Mouse (Mus musculus) limb, embryonic 14.5 days (tissue): ENCODE results near the gene Il22ra1. TPM values are rescaled to one million over a fixed set of nuclear protein-coding genes. Genes with fewer than 3 reads are reported as not detected.
A peak's percentile ranks its signal among the peaks of the same experiment; 100 is the strongest.

Source experiments
- ATAC-seq: fragments of 200-750 bp; cut with Nextera tagmentation; 2 replicates; pipeline ENCODE4 v1.8.0; 2017; ENCODE audit warnings: low read depth, moderate number of reproducible peaks, moderate TSS enrichment; ENCODE audit not compliant: low FRiP score
- DNase-seq: peaks from one replicate; pipeline ENCODE4 v3.0.0-alpha.2; 2015; ENCODE audit warnings: low spot score
- H3K27ac ChIP-seq: fragments of 300-500 bp; sonication (generic); replicated peaks from 2 replicates; pipeline ENCODE4 v1.5.1; 2014; ENCODE audit warnings: low read depth, mild to moderate bottlenecking, low read length, moderate library complexity, mixed read lengths
- H3K27me3 ChIP-seq: fragments of 300-500 bp; sonication (generic); 2 replicates; pipeline ENCODE4 v1.6.1; 2014; ENCODE audit warnings: low read length, mixed read lengths; ENCODE audit not compliant: control insufficient read depth, insufficient read depth
- H3K36me3 ChIP-seq: fragments of 300-500 bp; sonication (generic); 2 replicates; pipeline ENCODE4 v1.6.1; 2014; ENCODE audit warnings: mild to moderate bottlenecking, low read length, moderate library complexity, mixed read lengths; ENCODE audit not compliant: control insufficient read depth, insufficient read depth
- H3K4me1 ChIP-seq: fragments of 300-500 bp; sonication (generic); 2 replicates; pipeline ENCODE4 v1.6.1; 2014; ENCODE audit warnings: antibody characterized with exemption, low read length, mixed read lengths; ENCODE audit not compliant: control insufficient read depth, insufficient read depth
- H3K4me2 ChIP-seq: fragments of 300-500 bp; sonication (generic); replicated peaks from 2 replicates; pipeline ENCODE4 v1.6.1; 2014; ENCODE audit warnings: low read depth, mild to moderate bottlenecking, low read length, moderate library complexity; ENCODE audit not compliant: severe bottlenecking
- H3K4me3 ChIP-seq: fragments of 300-500 bp; sonication (generic); replicated peaks from 2 replicates; pipeline ENCODE4 v1.5.1; 2014; ENCODE audit warnings: low read length
- H3K9ac ChIP-seq: fragments of 300-500 bp; sonication (generic); 2 replicates; pipeline ENCODE4 v1.6.1; 2014; ENCODE audit warnings: mild to moderate bottlenecking, low read depth, low read length, moderate library complexity; ENCODE audit not compliant: severe bottlenecking
- H3K9me3 ChIP-seq: fragments of 300-500 bp; sonication (generic); 2 replicates; pipeline ENCODE4 v1.6.1; 2016; ENCODE audit warnings: low read length; ENCODE audit not compliant: control insufficient read depth
- POLR2A ChIP-seq: fragments of 200-500 bp; IDR thresholded peaks from 2 replicates; pipeline ENCODE4 v1.8.0; 2012; ENCODE audit warnings: inconsistent platforms, mild to moderate bottlenecking, moderate library complexity, borderline replicate concordance; ENCODE audit not compliant: insufficient read depth, insufficient read length; ENCODE audit errors: extremely low read depth
- WGBS: fragments of 180-500 bp; shearing (Covaris S2); extraction: QIAGEN DNeasy Blood & Tissue Kit; methylation state at CpG from one replicate; pipeline ENCODE4 v1.1.7; 2014; 5-methylcytosine and 5-hydroxymethylcytosine counted together
- polyA plus RNA-seq, 2 experiments: library from polyadenylated mRNA; depleted of rRNA in 1 of 2; stranded (reverse) in 1 of 2; unstranded in 1 of 2; fragments of >200 nt; fragmentation: Nextera tagmentation in 1 of 2; extraction: Ambion mirVana in 1 of 2; gene quantifications; 2 replicates each; pipeline versions ENCODE4 v1.2.1 to v1.2.3; 2012 to 2014

The Il22ra1 gene
- polyA plus RNA-seq, 2 experiments, result 1.2 TPM

GRCm38 (mm10) chr4:135786581-135786980, 58.6 kb downstream of the Il22ra1 start:
- ATAC-seq, result no peak
- TF ChIP-seq POLR2A, result no peak

GRCm38 (mm10) chr4:135787271-135787670, 59.3 kb downstream of the Il22ra1 start:
- Histone ChIP-seq H3K4me2 (no peak overlapping the region), H3K9me3 (no peaks in the 10 kb centered on the region), H3K9ac (no peak overlapping the region), H3K36me3 (no peaks in the 10 kb centered on the region), H3K4me1 (no peaks in the 10 kb centered on the region), H3K4me3 (no peak overlapping the region), H3K27ac (no peak overlapping the region), H3K27me3 (no peaks in the 10 kb centered on the region)
- no peak for DNase-seq
- no peak for ATAC-seq
- TF ChIP-seq POLR2A, result no peak
- WGBS, result 83% methylated on average over 6 of the region's 6 CpGs

More at GRCm38 (mm10) chr4:135786581-135786980, 58.6 kb downstream of the Il22ra1 start:
- Histone ChIP-seq H3K4me1 (no peaks in the 10 kb centered on the region), H3K27me3 (no peaks in the 10 kb centered on the region), H3K4me2 (no peak overlapping the region), H3K36me3 (no peaks in the 10 kb centered on the region), H3K9ac (no peak overlapping the region), H3K9me3 (no peaks in the 10 kb centered on the region), H3K4me3 (no peak overlapping the region), H3K27ac (no peak overlapping the region)
- WGBS, result 84% methylated on average over 5 of the region's 5 CpGs
- DNase-seq, result no peak

- Histone ChIP-seq H3K27ac (no peak overlapping the region), H3K9me3 (no peaks in the 10 kb centered on the region), H3K9ac (no peak overlapping the region), H3K4me3 (no peak overlapping the region), H3K4me2 (no peak overlapping the region), H3K4me1 (no peaks in the 10 kb centered on the region), H3K36me3 (no peaks in the 10 kb centered on the region), H3K27me3 (no peaks in the 10 kb centered on the region)
- DNase-seq (no peak), ATAC-seq (no peak)
- WGBS, result 65% methylated on average over 2 of the region's 2 CpGs
- no peak for TF ChIP-seq POLR2A
Observed at GRCm38 (mm10) chr4:135789135-135789534, 61.2 kb downstream of the Il22ra1 start.

GRCm38 (mm10) chr4:135792821-135793220, 64.8 kb downstream of the Il22ra1 start:
- Histone ChIP-seq H3K4me1 (no peaks in the 10 kb centered on the region), H3K4me3 (no peak overlapping the region), H3K4me2 (no peak overlapping the region), H3K9ac (no peak overlapping the region), H3K36me3 (no peaks in the 10 kb centered on the region), H3K9me3 (no peaks in the 10 kb centered on the region), H3K27me3 (no peaks in the 10 kb centered on the region), H3K27ac (no peak overlapping the region)
- 86% methylated on average over 5 of the region's 5 CpGs for WGBS
- no peak for TF ChIP-seq POLR2A
- DNase-seq (no peak), ATAC-seq (no peak)

GRCm38 (mm10) chr4:135797931-135798330, 70.0 kb downstream of the Il22ra1 start:
- no peaks in the 10 kb centered on the region for H3K9me3 ChIP-seq
- no peak overlapping the region for H3K4me2 ChIP-seq
- peaks cover 3% of the 10 kb centered on the region; the same call in 1 of the 2 replicates for H3K4me1 ChIP-seq
- DNase-seq, result peak; percentile 37
- no peaks in the 10 kb centered on the region for H3K27me3 ChIP-seq
- no peak overlapping the region for H3K4me3 ChIP-seq
- no peaks in the 10 kb centered on the region for H3K36me3 ChIP-seq
- 29% methylated on average over 11 of the region's 11 CpGs for WGBS
- TF ChIP-seq POLR2A, result no peak
- no peak overlapping the region for H3K27ac ChIP-seq
- no peak for ATAC-seq
- H3K9ac ChIP-seq, result no peak overlapping the region

- no peak; the same call in 1 of the 2 replicates for ATAC-seq
- H3K36me3 ChIP-seq, result no peaks in the 10 kb centered on the region
- H3K4me2 ChIP-seq, result no peak overlapping the region
- peaks cover 3% of the 10 kb centered on the region; the same call in 1 of the 2 replicates for H3K4me1 ChIP-seq
- peak; percentile 86 for DNase-seq
- H3K9me3 ChIP-seq, result no peaks in the 10 kb centered on the region
- 26% methylated on average over 8 of the region's 8 CpGs for WGBS
- H3K27ac ChIP-seq, result no peak overlapping the region
- H3K4me3 ChIP-seq, result no peak overlapping the region
- no peaks in the 10 kb centered on the region for H3K27me3 ChIP-seq
- TF ChIP-seq POLR2A, result no peak
- H3K9ac ChIP-seq, result no peak overlapping the region
Observed at GRCm38 (mm10) chr4:135801543-135801942, 73.6 kb downstream of the Il22ra1 start.

Other genes with a start within 250 kb of the Il22ra1 start
- 0.18 and 0.20 TPM in 2 replicates for gene Stpg1, start 233.4 kb upstream of the Il22ra1 start, polyA plus RNA-seq (2012; rRNA removed)
- gene Stpg1, start 233.4 kb upstream of the Il22ra1 start, polyA plus RNA-seq (2014; fragmentation: Nextera tagmentation; extraction: Ambion mirVana), result 0.15 TPM in 1 of 2 replicates, not detected in the other
- 4.7 and 6.3 TPM in 2 replicates for gene Nipal3, start 233.1 kb upstream of the Il22ra1 start, polyA plus RNA-seq (2012; rRNA removed)
- 1.4 and 2.6 TPM in 2 replicates for gene Nipal3, start 233.1 kb upstream of the Il22ra1 start, polyA plus RNA-seq (2014; fragmentation: Nextera tagmentation; extraction: Ambion mirVana)
- 17.2 and 20.6 TPM in 2 replicates for gene Grhl3, start 154.5 kb upstream of the Il22ra1 start, polyA plus RNA-seq (2012; rRNA removed)
- 44.4 and 46.2 TPM in 2 replicates for gene Grhl3, start 154.5 kb upstream of the Il22ra1 start, polyA plus RNA-seq (2014; fragmentation: Nextera tagmentation; extraction: Ambion mirVana)
- gene Ifnlr1, start 41.9 kb upstream of the Il22ra1 start, polyA plus RNA-seq (2012; rRNA removed), result 3.1 and 3.4 TPM in 2 replicates
- gene Ifnlr1, start 41.9 kb upstream of the Il22ra1 start, polyA plus RNA-seq (2014; fragmentation: Nextera tagmentation; extraction: Ambion mirVana), result 1.1 and 2.0 TPM in 2 replicates
- gene Myom3, start 31.5 kb downstream of the Il22ra1 start, polyA plus RNA-seq (2012; rRNA removed), result 8.1 and 12.7 TPM in 2 replicates
- gene Myom3, start 31.5 kb downstream of the Il22ra1 start, polyA plus RNA-seq (2014; fragmentation: Nextera tagmentation; extraction: Ambion mirVana), result 2.5 and 5.0 TPM in 2 replicates
- 139 and 145 TPM in 2 replicates for gene Srsf10, start 127.6 kb downstream of the Il22ra1 start, polyA plus RNA-seq (2012; rRNA removed)
- 258 and 273 TPM in 2 replicates for gene Srsf10, start 127.6 kb downstream of the Il22ra1 start, polyA plus RNA-seq (2014; fragmentation: Nextera tagmentation; extraction: Ambion mirVana)
- gene Pnrc2, start 145.7 kb downstream of the Il22ra1 start, polyA plus RNA-seq (2012; rRNA removed), result 105 and 106 TPM in 2 replicates
- gene Pnrc2, start 145.7 kb downstream of the Il22ra1 start, polyA plus RNA-seq (2014; fragmentation: Nextera tagmentation; extraction: Ambion mirVana), result 165 and 178 TPM in 2 replicates
- gene Cnr2, start 167.2 kb downstream of the Il22ra1 start, polyA plus RNA-seq (2012; rRNA removed), result 0.70 TPM in 2 replicates
- gene Cnr2, start 167.2 kb downstream of the Il22ra1 start, polyA plus RNA-seq (2014; fragmentation: Nextera tagmentation; extraction: Ambion mirVana), result 0.57 and 0.94 TPM in 2 replicates
- 45.6 and 50.1 TPM in 2 replicates for gene Fuca1, start 192.6 kb downstream of the Il22ra1 start, polyA plus RNA-seq (2012; rRNA removed)
- gene Fuca1, start 192.6 kb downstream of the Il22ra1 start, polyA plus RNA-seq (2014; fragmentation: Nextera tagmentation; extraction: Ambion mirVana), result 80.8 and 92.8 TPM in 2 replicates
- gene Hmgcl, start 218.3 kb downstream of the Il22ra1 start, polyA plus RNA-seq (2012; rRNA removed), result 60.8 and 69.7 TPM in 2 replicates
- gene Hmgcl, start 218.3 kb downstream of the Il22ra1 start, polyA plus RNA-seq (2014; fragmentation: Nextera tagmentation; extraction: Ambion mirVana), result 93.4 and 97.6 TPM in 2 replicates
- 83.7 and 101 TPM in 2 replicates for gene Gale, start 235.6 kb downstream of the Il22ra1 start, polyA plus RNA-seq (2012; rRNA removed)
- gene Gale, start 235.6 kb downstream of the Il22ra1 start, polyA plus RNA-seq (2014; fragmentation: Nextera tagmentation; extraction: Ambion mirVana), result 52.0 and 59.3 TPM in 2 replicates
- 106 and 133 TPM in 2 replicates for gene Lypla2, start 244.5 kb downstream of the Il22ra1 start, polyA plus RNA-seq (2012; rRNA removed)
- 105 and 117 TPM in 2 replicates for gene Lypla2, start 244.5 kb downstream of the Il22ra1 start, polyA plus RNA-seq (2014; fragmentation: Nextera tagmentation; extraction: Ambion mirVana)